Mouse (Mus musculus) frontal cortex, postnatal 36 days (tissue): ENCODE data around the gene Hpca.

Experiments
- DNase-seq, 2 experiments: peaks; one replicate each; pipeline ENCODE4 v3.0.0; 2022; ENCODE audit warnings: low spot score in 2 of 2

Gene Hpca

GRCm38 (mm10) chr4:129121569-129122086 is at the start of gene Hpca:
TSS of gene Hpca (minus strand) at chr4:129122036.
- DNase-seq = peak in 1 of 2 experiments; percentile 5

- DNase-seq = no peak
Observed at GRCm38 (mm10) chr4:129161581-129162255, 39.9 kb upstream of the Hpca start.

- DNase-seq = no peak
Observed at GRCm38 (mm10) chr4:129161076-129161475, 39.2 kb upstream of the Hpca start.

GRCm38 (mm10) chr4:129158549-129158948 is 36.7 kb upstream of the Hpca start:
- no peak for DNase-seq

- no peak for DNase-seq
Observed at GRCm38 (mm10) chr4:129157541-129157940, 35.7 kb upstream of the Hpca start.

- no peak for DNase-seq
Observed at GRCm38 (mm10) chr4:129151276-129151811, 29.5 kb upstream of the Hpca start.

- no peak for DNase-seq
Observed at GRCm38 (mm10) chr4:129149321-129149720, 27.5 kb upstream of the Hpca start.

GRCm38 (mm10) chr4:129147552-129148103 is 25.8 kb upstream of the Hpca start:
- DNase-seq = no peak

GRCm38 (mm10) chr4:129146392-129146791 is 24.6 kb upstream of the Hpca start:
- DNase-seq = no peak

- DNase-seq = no peak
Observed at GRCm38 (mm10) chr4:129145943-129146342, 24.1 kb upstream of the Hpca start.

GRCm38 (mm10) chr4:129145411-129145810 is 23.6 kb upstream of the Hpca start:
- no peak for DNase-seq

GRCm38 (mm10) chr4:129144401-129145367 is 22.8 kb upstream of the Hpca start:
- peak; percentile 86 to 96 for DNase-seq

GRCm38 (mm10) chr4:129143509-129143908 is 21.7 kb upstream of the Hpca start:
- DNase-seq = no peak

- DNase-seq = no peak
Observed at GRCm38 (mm10) chr4:129142439-129143045, 20.7 kb upstream of the Hpca start.

- no peak for DNase-seq
Observed at GRCm38 (mm10) chr4:129141560-129142438, 20.0 kb upstream of the Hpca start.

- DNase-seq = no peak
Observed at GRCm38 (mm10) chr4:129140808-129141207, 19.0 kb upstream of the Hpca start.

GRCm38 (mm10) chr4:129139642-129140041 is 17.8 kb upstream of the Hpca start:
- no peak for DNase-seq

- DNase-seq = no peak
Observed at GRCm38 (mm10) chr4:129137392-129138321, 15.8 kb upstream of the Hpca start.
